8 mouse cellular contexts compared by ENCODE assay signal in genomic region chr6:51591844-51592243, GRCm38 (mm10).
DNase-seq lines count a peak whose midpoint lies in the region; ATAC-seq and TF ChIP-seq lines count a peak whose summit lies in the region.

No protein-coding gene starts in this region.

- ATAC-seq in heart, embryonic 11.5 days (replicated peaks; ENCODE audit: insufficient number of reproducible peaks, low FRiP score, low TSS enrichment) = no peak
- ATAC-seq in neural tube, embryonic 11.5 days (ENCODE audit: insufficient read depth, low FRiP score, low TSS enrichment) = no peak
- ATAC-seq in intestine, embryonic 16.5 days = no peak

- H3K9ac ChIP-seq in heart, embryonic 11.5 days (ENCODE audit: low read depth, low read length) = no peak overlapping the region
- H3K9ac ChIP-seq in neural tube, embryonic 11.5 days (ENCODE audit: low read length) = peak overlapping the region; percentile 73
- H3K9ac ChIP-seq in intestine, embryonic 16.5 days (ENCODE audit: low read depth, low read length) = no peak overlapping the region

- 53% methylated on average over 3 of the region's 3 CpGs for WGBS in heart, embryonic 11.5 days (ENCODE audit: insufficient replicate concordance)
- WGBS in neural tube, embryonic 11.5 days = 23% methylated on average over 3 of the region's 3 CpGs
- 60% methylated on average over 3 of the region's 3 CpGs for WGBS in intestine, embryonic 16.5 days
- WGBS in olfactory bulb, adult 2 months = 17% methylated on average over 3 of the region's 3 CpGs

- no peaks in the 10 kb centered on the region for H3K36me3 ChIP-seq in heart, embryonic 11.5 days (ENCODE audit: control insufficient read depth, insufficient read depth, low read length)
- H3K36me3 ChIP-seq in neural tube, embryonic 11.5 days (ENCODE audit: control insufficient read depth, insufficient read depth, low read length) = no peaks in the 10 kb centered on the region
- no peaks in the 10 kb centered on the region for H3K36me3 ChIP-seq in intestine, embryonic 16.5 days (ENCODE audit: control insufficient read depth, insufficient read depth, low read length)

- H3K4me1 ChIP-seq in heart, embryonic 11.5 days (ENCODE audit: control insufficient read depth, insufficient read depth, low read length) = peaks cover 8% of the 10 kb centered on the region
- peaks cover 5% of the 10 kb centered on the region; the same call in 1 of the 2 replicates for H3K4me1 ChIP-seq in neural tube, embryonic 11.5 days (ENCODE audit: control insufficient read depth, insufficient read depth, low read length)
- peaks cover 7% of the 10 kb centered on the region for H3K4me1 ChIP-seq in intestine, embryonic 16.5 days (ENCODE audit: control insufficient read depth, insufficient read depth, low read length)
- H3K4me1 ChIP-seq in olfactory bulb, adult 2 months (ENCODE audit: control insufficient read depth, insufficient read depth, low read length) = peaks cover 14% of the 10 kb centered on the region

- peak overlapping the region; percentile 51 for H3K4me3 ChIP-seq in heart, embryonic 11.5 days (ENCODE audit: low read depth, low read length)
- peak overlapping the region; percentile 39 for H3K4me3 ChIP-seq in neural tube, embryonic 11.5 days (ENCODE audit: low read depth, low read length)
- no peak overlapping the region for H3K4me3 ChIP-seq in intestine, embryonic 16.5 days (ENCODE audit: low read length)
- H3K4me3 ChIP-seq in olfactory bulb, adult 2 months (ENCODE audit: insufficient read depth, low read depth, low read length) = peak overlapping the region; percentile 53

- DNase-seq in heart, postnatal 4 days = no peak
- no peak for DNase-seq in neural tube, embryonic 11.5 days (ENCODE audit: low spot score)
- no peak for DNase-seq in neural tube, embryonic 10.5 days (ENCODE audit: extremely low spot score, low spot score)
- no peak for DNase-seq in adrenal gland, adult 8-10 months
- DNase-seq in ovary, postnatal 36 days (ENCODE audit: low spot score) = no peak

- H3K27me3 ChIP-seq in heart, embryonic 11.5 days (ENCODE audit: control insufficient read depth, insufficient read depth, low read length) = no peaks in the 10 kb centered on the region
- no peaks in the 10 kb centered on the region for H3K27me3 ChIP-seq in neural tube, embryonic 11.5 days (ENCODE audit: control insufficient read depth, insufficient read depth, low read length)
- no peaks in the 10 kb centered on the region for H3K27me3 ChIP-seq in intestine, embryonic 16.5 days (replicated peaks; ENCODE audit: control insufficient read depth, insufficient read depth, low read length)

- TF ChIP-seq CTCF in olfactory bulb, adult 2 months (IDR thresholded peaks at IDR 0.05; ENCODE audit: insufficient read depth, low read depth, low read length) = no peak

- no peak overlapping the region for H3K27ac ChIP-seq in heart, embryonic 11.5 days (ENCODE audit: low read depth, low read length)
- peak overlapping the region; percentile 94 for H3K27ac ChIP-seq in neural tube, embryonic 11.5 days (ENCODE audit: low read depth, low read length)
- H3K27ac ChIP-seq in intestine, embryonic 16.5 days (ENCODE audit: low read length) = no peak overlapping the region
- H3K27ac ChIP-seq in olfactory bulb, adult 2 months (ENCODE audit: insufficient read depth, low read depth, low read length) = peak overlapping the region; percentile 99

- TF ChIP-seq POLR2A in olfactory bulb, adult 2 months (IDR thresholded peaks at IDR 0.05; ENCODE audit: insufficient read depth, low read depth, low read length) = no peak

- peak overlapping the region; percentile 96 for H3K4me2 ChIP-seq in heart, embryonic 11.5 days
- H3K4me2 ChIP-seq in neural tube, embryonic 11.5 days (ENCODE audit: low read depth) = peak overlapping the region; percentile 80
- H3K4me2 ChIP-seq in intestine, embryonic 16.5 days (ENCODE audit: low read depth, low read length) = peak overlapping the region; percentile 91; the same call in 1 of the 2 replicates

- no peaks in the 10 kb centered on the region for H3K9me3 ChIP-seq in heart, embryonic 11.5 days (replicated peaks; ENCODE audit: control insufficient read depth, low read length)
- no peaks in the 10 kb centered on the region for H3K9me3 ChIP-seq in neural tube, embryonic 11.5 days (ENCODE audit: control insufficient read depth, low read length)
- no peaks in the 10 kb centered on the region for H3K9me3 ChIP-seq in intestine, embryonic 16.5 days (ENCODE audit: control insufficient read depth, low read length)

Comparison
In these comparisons a context has a peak if more than half of its experiments do, and no peak if none do; other contexts are left out.
1. H3K27ac ChIP-seq: peak in neural tube, embryonic 11.5 days (single experiment) and olfactory bulb, adult 2 months (single experiment); none in heart, embryonic 11.5 days (single experiment) and intestine, embryonic 16.5 days (single experiment).
2. Peak in every context shown above with its lines, with median percentiles within 50 percentile points of each other: H3K4me2 ChIP-seq.